Mouse (Mus musculus): ENCODE results near the gene Alkbh6. TPM values are rescaled to one million over a fixed set of nuclear protein-coding genes. Genes with fewer than 3 reads are reported as not detected.

Alkbh6 gene
- polyA plus RNA-seq, 1 experiment, result 20.7 TPM

DNA sequence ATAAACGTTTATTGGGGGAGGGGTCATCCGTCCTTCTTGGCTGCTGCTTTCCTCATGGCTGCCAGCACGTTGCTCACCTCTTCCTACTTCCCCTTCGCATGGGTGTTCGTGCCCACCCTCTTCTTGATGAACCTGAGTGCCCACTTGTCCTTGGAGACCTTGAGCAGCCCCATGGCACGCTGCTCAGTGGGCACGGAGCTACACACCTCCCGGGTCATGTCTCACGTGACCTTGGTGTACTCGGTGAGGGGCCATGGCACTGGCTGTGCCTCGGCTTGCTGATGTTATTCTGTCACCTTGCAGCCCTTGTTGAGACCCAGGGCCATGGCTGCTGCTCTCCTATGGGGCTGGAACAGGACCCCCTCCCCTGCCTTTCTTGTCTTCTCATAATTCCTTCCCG, 1.6 kb downstream of the Alkbh6 start:
- no peaks in the 10 kb centered on the region for H3K4me1 ChIP-seq (ENCODE audit: control insufficient read depth, insufficient read depth, low read length)
- no peak overlapping the region for H3K27ac ChIP-seq (ENCODE audit: insufficient read depth, low read length)
- TF ChIP-seq POLR2A (IDR thresholded peaks at IDR 0.05; ENCODE audit: low read depth, low read length) (no peak), CTCF (IDR thresholded peaks at IDR 0.05; ENCODE audit: borderline replicate concordance, insufficient read depth, low read length) (no peak)
- no peak overlapping the region for H3K4me3 ChIP-seq (ENCODE audit: insufficient read depth, low read length)

DNA sequence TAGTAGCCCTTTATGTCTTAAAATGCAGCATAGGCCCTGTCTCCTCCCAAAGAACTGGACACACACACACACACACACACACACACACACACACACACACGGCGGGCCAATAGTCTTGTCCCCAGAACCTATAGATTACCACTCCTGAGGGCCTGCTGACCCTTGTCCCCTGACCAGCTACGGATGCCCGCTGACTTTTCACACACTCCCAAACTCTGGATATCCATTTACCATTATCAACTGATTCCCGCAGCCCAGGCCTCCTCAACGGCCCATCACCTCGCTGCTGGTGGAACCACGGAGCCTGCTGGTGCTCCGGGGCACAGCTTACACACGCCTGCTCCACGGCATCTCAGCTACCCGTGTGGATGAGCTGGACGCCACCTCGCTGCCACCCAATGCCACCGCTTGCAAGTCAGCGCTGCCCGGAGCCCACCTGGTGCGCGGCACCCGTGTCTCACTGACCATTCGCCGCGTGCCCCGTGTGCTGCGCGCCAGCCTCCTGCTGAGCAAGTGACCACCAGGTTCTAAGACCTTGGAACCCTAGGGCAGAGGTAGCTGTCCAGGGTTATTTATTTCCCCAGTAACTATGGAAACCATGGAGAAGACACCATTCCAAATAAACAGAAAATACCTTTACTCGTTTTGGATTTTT, 5.3 kb downstream of the Alkbh6 start:
- no peak for TF ChIP-seq CTCF (IDR thresholded peaks at IDR 0.05; ENCODE audit: borderline replicate concordance, insufficient read depth, low read length)
- no peak for TF ChIP-seq POLR2A (IDR thresholded peaks at IDR 0.05; ENCODE audit: low read depth, low read length)
- Histone ChIP-seq H3K4me1 (ENCODE audit: control insufficient read depth, insufficient read depth, low read length) (no peaks in the 10 kb centered on the region), H3K4me3 (ENCODE audit: insufficient read depth, low read length) (no peak overlapping the region), H3K27ac (ENCODE audit: insufficient read depth, low read length) (no peak overlapping the region)

DNA sequence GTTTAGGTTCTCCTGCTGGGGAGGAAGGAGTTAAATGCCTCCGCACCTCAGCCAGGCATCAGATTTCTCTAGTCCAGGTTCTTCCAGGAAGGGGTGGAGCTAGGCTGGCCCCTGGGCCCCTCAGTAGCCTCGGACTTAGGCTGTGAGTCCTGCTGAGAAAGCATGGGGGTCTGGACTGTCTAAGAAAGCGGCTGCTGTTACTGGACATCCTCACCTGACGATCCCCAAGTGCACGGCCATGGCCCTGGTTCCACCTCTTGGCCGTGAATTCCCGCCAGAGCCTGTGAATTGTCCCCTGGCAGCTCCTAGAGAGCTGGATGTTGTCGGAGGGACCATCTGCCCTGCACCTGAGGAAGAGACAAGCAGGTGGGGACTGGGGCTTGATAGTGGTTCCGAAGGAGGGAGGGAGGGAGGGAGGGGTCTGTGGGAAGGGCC, 6.2 kb downstream of the Alkbh6 start, which contains the start of gene Syne4:
Gene Syne4, plus strand, starts transcription at position 87 of the 435 bp plus-strand sequence.
- Histone ChIP-seq H3K27ac (ENCODE audit: insufficient read depth, low read length) (no peak within 1 kb of the TSS), H3K4me1 (ENCODE audit: control insufficient read depth, insufficient read depth, low read length) (no peaks in the 10 kb centered on the region), H3K4me3 (ENCODE audit: insufficient read depth, low read length) (peak within 1 kb of the TSS; percentile 2; the same call in 1 of the 2 replicates)
- TF ChIP-seq POLR2A (IDR thresholded peaks at IDR 0.05; ENCODE audit: low read depth, low read length) (no peak), CTCF (IDR thresholded peaks at IDR 0.05; ENCODE audit: borderline replicate concordance, insufficient read depth, low read length) (no peak)

DNA sequence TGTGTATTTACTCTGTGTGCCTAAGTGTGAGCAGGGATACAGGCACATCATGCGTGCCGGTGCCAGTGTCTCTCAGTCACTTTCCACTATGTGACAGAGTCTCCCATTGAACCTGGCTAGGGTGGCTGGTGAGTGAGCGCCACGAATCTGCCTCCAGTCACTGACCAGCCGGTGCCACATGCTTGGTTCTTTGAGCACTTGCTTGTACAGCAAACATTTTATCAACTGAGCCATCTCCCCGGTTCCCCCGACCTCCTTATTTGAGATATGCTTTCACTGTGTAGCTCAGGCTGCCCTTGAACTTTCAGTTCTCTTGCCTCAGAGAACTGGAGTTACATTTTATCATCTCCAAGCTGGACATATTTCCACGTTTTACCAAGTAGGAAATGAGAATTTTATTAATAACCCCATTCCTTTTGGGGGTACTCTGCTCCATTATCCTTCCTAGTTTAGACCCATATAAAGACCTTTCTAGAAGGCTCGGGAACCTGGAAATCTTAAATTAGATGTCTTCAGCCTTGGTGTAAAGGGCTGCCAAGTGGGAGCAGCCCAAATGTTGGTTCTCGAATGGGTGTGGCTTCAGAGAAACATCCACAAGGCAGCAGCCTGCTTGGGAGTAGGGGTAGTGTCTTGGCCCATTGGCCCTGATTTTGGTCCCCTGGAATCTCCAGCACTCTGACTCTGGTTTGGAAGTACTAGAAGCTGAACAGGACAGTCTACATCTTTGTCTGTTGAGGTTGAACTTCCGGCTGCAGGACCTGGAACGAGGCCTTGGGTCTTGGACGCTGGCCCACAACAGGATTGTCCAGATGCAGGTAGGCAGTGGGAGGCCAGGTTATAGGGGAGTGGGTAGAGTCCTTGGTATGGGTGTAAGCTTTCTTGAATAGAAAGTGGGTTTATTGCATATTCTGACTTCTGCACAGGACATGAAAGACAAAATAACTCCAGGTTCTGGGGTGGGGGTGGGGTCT, 7.3 kb downstream of the Alkbh6 start:
- Histone ChIP-seq H3K27ac (ENCODE audit: insufficient read depth, low read length) (no peak overlapping the region), H3K4me3 (ENCODE audit: insufficient read depth, low read length) (no peak overlapping the region), H3K4me1 (ENCODE audit: control insufficient read depth, insufficient read depth, low read length) (no peaks in the 10 kb centered on the region; the same call in 1 of the 2 replicates)
- TF ChIP-seq POLR2A (IDR thresholded peaks at IDR 0.05; ENCODE audit: low read depth, low read length) (no peak), CTCF (IDR thresholded peaks at IDR 0.05; ENCODE audit: borderline replicate concordance, insufficient read depth, low read length) (no peak)

DNA sequence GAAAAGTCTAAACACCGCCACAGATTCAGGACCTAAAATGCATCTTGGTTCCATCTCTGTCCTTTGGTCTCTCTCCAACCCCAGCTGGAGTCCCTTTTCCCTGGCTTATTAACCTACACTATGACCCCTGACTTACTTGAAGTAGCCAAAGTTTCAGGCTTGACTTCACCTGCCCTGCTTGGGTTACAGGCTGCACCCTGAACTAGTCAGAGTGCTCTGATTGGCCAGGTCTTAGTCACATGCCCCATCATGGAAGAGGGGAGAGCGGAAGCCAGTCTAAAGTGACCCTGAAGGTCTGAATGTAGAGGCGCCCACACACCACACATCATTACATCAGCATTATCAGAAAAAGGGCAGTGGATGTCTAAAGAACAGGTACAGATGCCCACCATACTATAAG, 9.6 kb downstream of the Alkbh6 start:
- no peak overlapping the region for H3K27ac ChIP-seq (ENCODE audit: insufficient read depth, low read length)
- H3K4me1 ChIP-seq (ENCODE audit: control insufficient read depth, insufficient read depth, low read length), result peaks cover 3% of the 10 kb centered on the region; the same call in 1 of the 2 replicates
- H3K4me3 ChIP-seq (ENCODE audit: insufficient read depth, low read length), result no peak overlapping the region
- TF ChIP-seq POLR2A (IDR thresholded peaks at IDR 0.05; ENCODE audit: low read depth, low read length), result no peak
- no peak for TF ChIP-seq CTCF (IDR thresholded peaks at IDR 0.05; ENCODE audit: borderline replicate concordance, insufficient read depth, low read length)

DNA sequence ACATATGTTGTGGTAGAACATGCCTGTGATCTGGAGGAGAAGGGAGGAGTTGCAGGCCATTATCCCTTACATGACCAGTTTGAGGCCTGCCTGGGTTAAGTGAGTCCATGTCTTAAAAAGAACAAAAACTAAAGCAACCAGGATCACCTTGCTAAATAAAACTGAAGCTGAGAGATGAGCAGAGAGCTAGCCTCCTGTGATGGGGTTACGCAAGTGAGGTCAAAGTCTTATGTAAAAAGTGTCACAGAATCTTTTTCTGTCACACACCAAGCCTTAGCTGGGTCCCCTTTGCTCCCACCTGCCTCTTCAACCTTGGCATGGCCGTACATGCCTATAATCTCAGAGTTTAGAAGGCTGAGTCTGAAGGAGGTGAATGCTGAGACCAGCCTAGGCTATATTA, 12.4 kb downstream of the Alkbh6 start:
- peaks cover 3% of the 10 kb centered on the region; the same call in 1 of the 2 replicates for H3K4me1 ChIP-seq (ENCODE audit: control insufficient read depth, insufficient read depth, low read length)
- no peak overlapping the region for H3K27ac ChIP-seq (ENCODE audit: insufficient read depth, low read length)
- TF ChIP-seq POLR2A (IDR thresholded peaks at IDR 0.05; ENCODE audit: low read depth, low read length), result no peak
- no peak for TF ChIP-seq CTCF (IDR thresholded peaks at IDR 0.05; ENCODE audit: borderline replicate concordance, insufficient read depth, low read length)
- H3K4me3 ChIP-seq (ENCODE audit: insufficient read depth, low read length), result no peak overlapping the region

DNA sequence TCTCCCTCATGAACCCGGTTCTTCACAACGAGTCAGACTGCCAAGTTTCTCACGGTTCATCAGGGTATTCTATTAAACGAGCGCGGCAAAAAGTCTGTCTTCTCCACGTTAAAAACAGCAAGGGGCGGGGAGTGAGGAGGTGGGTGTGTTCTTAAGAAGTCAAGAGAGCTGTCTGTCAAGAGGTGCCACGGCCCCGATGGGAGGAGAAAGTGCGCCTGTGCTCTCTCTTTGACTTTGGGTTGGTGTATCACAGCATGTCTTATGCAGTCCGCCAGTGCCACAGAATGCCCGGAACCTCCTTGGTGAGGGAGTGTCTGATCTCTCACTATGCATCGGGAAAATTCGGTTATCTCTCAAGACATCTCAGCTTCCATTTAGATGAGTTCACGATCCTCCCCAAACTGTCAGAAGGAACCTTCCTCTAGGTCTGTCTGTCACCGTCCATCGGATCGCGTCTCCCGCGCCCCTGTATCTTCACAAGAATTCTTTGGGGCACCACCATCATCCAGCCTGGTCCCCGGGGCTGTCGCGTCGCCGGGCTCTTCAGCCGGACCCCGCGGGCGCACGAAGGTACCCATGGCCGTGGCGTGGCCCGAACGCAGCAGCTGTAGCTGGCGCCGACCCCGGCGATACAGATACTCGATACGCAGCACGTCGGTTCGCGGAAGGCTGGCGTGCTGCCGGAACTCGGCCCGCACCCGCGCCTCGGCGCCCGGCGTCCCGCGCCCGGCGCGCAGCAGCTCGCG, 13.2 kb downstream of the Alkbh6 start, which contains the start of gene E130208F15Rik:
Gene E130208F15Rik, plus strand, starts transcription at position 202 of the 746 bp plus-strand sequence.
- Histone ChIP-seq H3K4me3 (ENCODE audit: insufficient read depth, low read length) (peak within 1 kb of the TSS; percentile 61), H3K27ac (ENCODE audit: insufficient read depth, low read length) (peak within 1 kb of the TSS; percentile 60)
- no peak for TF ChIP-seq CTCF (IDR thresholded peaks at IDR 0.05; ENCODE audit: borderline replicate concordance, insufficient read depth, low read length)
- peak; percentile 94 for TF ChIP-seq POLR2A (IDR thresholded peaks at IDR 0.05; ENCODE audit: low read depth, low read length)

DNA sequence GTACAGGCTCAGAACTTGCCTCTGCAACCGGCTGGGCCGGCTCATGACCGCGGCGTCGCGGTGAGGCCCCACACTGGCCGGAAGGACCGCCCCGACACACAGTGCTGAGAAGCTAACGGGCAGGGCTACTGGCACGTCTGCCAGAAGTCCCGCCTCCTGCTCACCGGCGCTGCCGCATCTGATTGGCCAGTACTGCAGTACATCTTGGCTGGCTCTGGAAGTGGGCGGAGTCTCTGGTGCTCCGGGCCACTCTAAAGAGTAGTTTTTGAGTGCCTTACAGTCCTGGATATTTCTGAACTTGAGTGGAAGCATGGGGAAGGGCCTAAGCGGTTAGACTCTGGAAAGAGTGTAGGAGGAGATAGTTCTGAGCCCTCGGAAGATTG, 13.8 kb downstream of the Alkbh6 start:
- peak overlapping the region; percentile 60 for H3K27ac ChIP-seq (ENCODE audit: insufficient read depth, low read length)
- H3K4me1 ChIP-seq (ENCODE audit: control insufficient read depth, insufficient read depth, low read length), result peaks cover 3% of the 10 kb centered on the region; the same call in 1 of the 2 replicates
- TF ChIP-seq POLR2A (IDR thresholded peaks at IDR 0.05; ENCODE audit: low read depth, low read length) (peak; percentile 62), CTCF (IDR thresholded peaks at IDR 0.05; ENCODE audit: borderline replicate concordance, insufficient read depth, low read length) (no peak)
- H3K4me3 ChIP-seq (ENCODE audit: insufficient read depth, low read length), result peak overlapping the region; percentile 61

More for the DNA sequence above, 13.2 kb downstream of the Alkbh6 start, which contains the start of gene E130208F15Rik:
- H3K4me1 ChIP-seq (ENCODE audit: control insufficient read depth, insufficient read depth, low read length), result peaks cover 3% of the 10 kb centered on the region; the same call in 1 of the 2 replicates

DNA sequence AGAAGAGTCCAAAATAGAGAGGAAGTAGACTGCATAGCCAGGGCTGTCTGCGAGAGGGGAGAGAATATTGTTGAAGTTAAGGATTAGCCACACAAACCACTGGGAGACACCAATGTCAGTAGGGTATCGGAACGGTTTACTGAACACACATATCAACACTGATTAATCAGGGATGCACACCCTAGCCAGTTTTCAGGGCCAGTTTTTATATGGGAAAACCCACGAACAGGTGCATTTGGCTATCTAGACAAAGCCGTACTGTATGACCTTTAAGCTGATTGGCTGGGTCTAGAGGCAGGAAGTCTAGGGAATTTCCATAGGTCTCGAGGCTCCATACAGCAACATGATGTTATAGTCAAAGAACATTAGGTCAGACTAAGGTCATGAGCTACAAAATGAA, 14.3 kb downstream of the Alkbh6 start:
- Histone ChIP-seq H3K4me3 (ENCODE audit: insufficient read depth, low read length) (peak overlapping the region; percentile 43; the same call in 1 of the 2 replicates), H3K27ac (ENCODE audit: insufficient read depth, low read length) (peak overlapping the region; percentile 60; the same call in 1 of the 2 replicates), H3K4me1 (ENCODE audit: control insufficient read depth, insufficient read depth, low read length) (peaks cover 3% of the 10 kb centered on the region; the same call in 1 of the 2 replicates)
- TF ChIP-seq POLR2A (IDR thresholded peaks at IDR 0.05; ENCODE audit: low read depth, low read length) (no peak), CTCF (IDR thresholded peaks at IDR 0.05; ENCODE audit: borderline replicate concordance, insufficient read depth, low read length) (no peak)

Measured in embryonic fibroblast, embryonic 13.5 days (primary cell).